Comparison of ENCODE assay signal across 10 mouse cellular contexts in genomic region chr2:101733564-101733963, GRCm38 (mm10). TPM values are rescaled to one million over a fixed set of nuclear protein-coding genes. Genes with fewer than 3 reads are reported as not detected.
A peak's percentile ranks its signal among the peaks of the same experiment; 100 is the strongest.
DNase-seq lines count a peak whose midpoint lies in the region; ATAC-seq and TF ChIP-seq lines count a peak whose summit lies in the region.
"Had no signal": no experiment of that assay in that cellular context is flagged by ENCODE, and none has a peak within 500 bp of the region (broad histone marks: within the 10 kb centered on the region; RNA-seq: fewer than 3 reads in every experiment).

No protein-coding gene starts in this region.

- H3K9me3 ChIP-seq in hindbrain, postnatal 0 days (ENCODE audit: low read length), result no peaks in the 10 kb centered on the region
- H3K9me3 ChIP-seq: forebrain, embryonic 15.5 days; limb, embryonic 15.5 days had no signal

- H3K4me1 ChIP-seq in brown adipose tissue, adult 24 weeks (ENCODE audit: control insufficient read depth, insufficient read depth, insufficient read length, low read length), result peaks cover 8% of the 10 kb centered on the region
- H3K4me1 ChIP-seq in hindbrain, postnatal 0 days (ENCODE audit: insufficient read depth, low read length), result no peaks in the 10 kb centered on the region
- H3K4me1 ChIP-seq: limb, embryonic 15.5 days had no signal

- peak; percentile 8 for DNase-seq in left cerebral cortex, adult 11 months (ENCODE audit: low spot score)
- DNase-seq in left cerebral cortex, postnatal 4 days, result no peak
- DNase-seq in heart, postnatal 36 days, result peak; percentile 33 to 42
- peak; percentile 45 to 67 for DNase-seq in lung, postnatal 4 days
- DNase-seq in hindbrain, postnatal 0 days (ENCODE audit: low spot score), result no peak
- no peak for DNase-seq in thymus, postnatal 25 days
- DNase-seq: retina, postnatal 1 day had no signal

- H3K4me2 ChIP-seq in hindbrain, postnatal 0 days (ENCODE audit: low read depth, low read length), result no peak overlapping the region
- H3K4me2 ChIP-seq: forebrain, embryonic 15.5 days; limb, embryonic 15.5 days had no signal

- no peaks in the 10 kb centered on the region for H3K27me3 ChIP-seq in hindbrain, postnatal 0 days (ENCODE audit: insufficient read depth, low read length)
- H3K27me3 ChIP-seq: forebrain, embryonic 15.5 days; limb, embryonic 15.5 days had no signal

- WGBS in hindbrain, postnatal 0 days, result 78% methylated on average over 3 of the region's 3 CpGs

- intact Hi-C loops in left cerebral cortex, postnatal 4 days (cut with DNase I), result no loop called here
- intact Hi-C loops in heart, postnatal 36 days (cut with DNase I), result no loop called here

- TF ChIP-seq CTCF in hindbrain, postnatal 0 days (IDR thresholded peaks at IDR 0.05; ENCODE audit: low read depth), result no peak

- H3K27ac ChIP-seq in brown adipose tissue, adult 24 weeks (replicated peaks; ENCODE audit: low read depth, low read length), result peak overlapping the region; percentile 44; the same call in 1 of the 2 replicates
- H3K27ac ChIP-seq in hindbrain, postnatal 0 days, result no peak overlapping the region
- H3K27ac ChIP-seq: forebrain, embryonic 15.5 days; limb, embryonic 15.5 days had no signal

- no peaks in the 10 kb centered on the region for H3K36me3 ChIP-seq in hindbrain, postnatal 0 days (ENCODE audit: insufficient read depth, low read length)
- H3K36me3 ChIP-seq: forebrain, embryonic 15.5 days had no signal

- H3K4me3 ChIP-seq in brown adipose tissue, adult 24 weeks (ENCODE audit: insufficient read depth, low read depth, low read length), result no peak overlapping the region
- H3K4me3 ChIP-seq in hindbrain, postnatal 0 days (ENCODE audit: low read length), result no peak overlapping the region
- H3K4me3 ChIP-seq: forebrain, embryonic 15.5 days; limb, embryonic 15.5 days had no signal

- no peak for ATAC-seq in hindbrain, postnatal 0 days
- ATAC-seq: forebrain, embryonic 15.5 days had no signal

- no peak overlapping the region for H3K9ac ChIP-seq in hindbrain, postnatal 0 days (replicated peaks; ENCODE audit: low read length)
- H3K9ac ChIP-seq: forebrain, embryonic 15.5 days; limb, embryonic 15.5 days had no signal

RNA-seq across cellular contexts. Expression of gene Traf6, which starts 55.3 kb away (rescaled TPM):
- 10 to 100 TPM; 13.9 to 17.7 TPM for total RNA-seq in left cerebral cortex, postnatal 4 days (2021)
- 6.2 and 7.1 TPM in 2 replicates for polyA plus RNA-seq in brown adipose tissue, adult 24 weeks (2012; ENCODE audit: insufficient read depth, insufficient read length, missing spikeins)
- 10 to 100 TPM in 1 of 2 experiments, 1 to 10 TPM in 1; 9.0 to 10.3 TPM for total RNA-seq in heart, postnatal 36 days (2021)
- total RNA-seq in hindbrain, postnatal 0 days (2014; rRNA removed), result 21.9 and 26.3 TPM in 2 replicates
- polyA plus RNA-seq in hindbrain, postnatal 0 days (2015; fragmentation: Nextera tagmentation; extraction: Ambion mirVana), result 6.1 and 6.8 TPM in 2 replicates

Comparison
In these comparisons a context has a peak if more than half of its experiments do, and no peak if none do; other contexts are left out.
1. DNase-seq: peak in left cerebral cortex, adult 11 months (single experiment), heart, postnatal 36 days (2 of 2) and lung, postnatal 4 days (2 of 2); none in left cerebral cortex, postnatal 4 days (single experiment), hindbrain, postnatal 0 days (single experiment) and thymus, postnatal 25 days (single experiment).